Mouse (Mus musculus) thymus, postnatal 4 days (tissue): Measurements from ENCODE around the gene Gsap.
"Not testable (repeated sequence)": the region's sequence is repeated elsewhere in the genome, so short reads cannot be mapped to it uniquely, and the experiment has no call there.

ENCODE experiments used
- DNase-seq: peaks from one replicate; pipeline ENCODE4 v3.0.0; 2021

Gsap gene

DNA sequence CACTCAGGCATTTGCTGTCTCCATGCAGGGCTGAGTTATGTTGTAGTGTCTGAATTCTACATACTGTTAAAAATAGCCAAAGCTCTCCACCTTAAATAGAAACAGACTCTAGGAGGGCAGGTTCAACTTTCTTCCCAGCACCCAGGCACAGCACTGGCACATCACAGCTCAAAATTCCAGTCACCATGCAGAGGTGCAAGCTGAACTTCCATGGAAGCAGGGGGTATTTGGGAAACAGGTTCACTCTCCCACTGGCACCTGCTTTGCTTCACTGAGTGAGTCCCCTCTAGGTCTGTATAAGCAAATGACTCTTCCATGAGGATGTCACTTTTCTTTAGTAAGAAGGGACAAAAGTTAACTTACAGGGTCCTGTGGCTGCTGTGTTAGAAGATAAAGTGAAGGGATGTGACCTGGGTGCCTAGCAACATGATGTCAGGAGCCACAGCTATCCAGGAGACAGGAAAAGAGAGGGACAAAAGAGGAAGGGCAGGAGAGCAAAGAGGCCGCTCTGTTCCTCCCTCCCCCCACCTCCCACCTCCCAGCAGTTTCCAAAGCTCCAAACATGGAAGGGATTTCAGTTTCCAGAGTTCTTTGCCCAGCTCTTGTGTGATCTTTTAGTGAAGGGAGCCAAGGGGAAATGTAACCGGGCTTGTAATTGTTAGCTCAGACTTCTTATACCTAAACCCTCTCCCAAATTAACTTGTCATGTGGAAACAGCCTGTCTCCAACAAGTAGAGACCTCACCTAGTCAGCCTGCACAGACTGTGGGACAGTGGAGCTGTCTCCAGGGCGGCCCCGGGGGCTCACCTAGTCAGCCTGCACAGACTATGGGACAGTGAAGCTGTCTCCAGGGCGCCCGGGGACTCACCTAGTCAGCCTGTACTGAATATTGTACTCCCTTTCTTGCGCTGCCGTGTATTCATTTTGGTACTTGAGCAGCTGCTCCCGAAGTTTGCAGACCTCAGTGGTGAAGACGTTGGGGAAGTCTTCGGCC, 143.9 kb downstream of the Gsap start:
- DNase-seq = no peak

- no peak for DNase-seq
Measured at GRCm38 (mm10) chr5:21331656-21332055, 145.6 kb downstream of the Gsap start.

DNA sequence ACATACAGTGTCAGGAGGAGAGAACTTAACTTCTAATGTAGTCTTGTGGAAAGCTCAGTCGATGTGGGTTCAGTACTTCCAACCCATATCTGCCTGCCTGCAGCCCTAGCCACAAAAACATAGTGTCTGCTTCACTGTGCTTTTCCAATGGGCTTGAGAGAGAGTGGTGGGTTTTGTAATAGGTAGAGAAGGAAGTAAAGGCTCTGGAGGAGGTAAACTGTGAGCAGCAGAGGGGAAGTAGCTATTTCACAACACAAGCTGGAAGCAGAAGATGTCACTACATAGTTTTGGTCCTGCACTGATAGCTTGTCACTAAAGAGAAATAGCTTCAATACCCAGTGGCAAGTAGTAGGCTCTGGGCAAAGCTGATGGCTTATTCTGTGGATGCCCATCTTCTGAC, 146.1 kb downstream of the Gsap start:
- DNase-seq = no peak

- not testable (repeated sequence) for DNase-seq
Measured at GRCm38 (mm10) chr5:21342265-21342664, 156.2 kb downstream of the Gsap start.

DNA sequence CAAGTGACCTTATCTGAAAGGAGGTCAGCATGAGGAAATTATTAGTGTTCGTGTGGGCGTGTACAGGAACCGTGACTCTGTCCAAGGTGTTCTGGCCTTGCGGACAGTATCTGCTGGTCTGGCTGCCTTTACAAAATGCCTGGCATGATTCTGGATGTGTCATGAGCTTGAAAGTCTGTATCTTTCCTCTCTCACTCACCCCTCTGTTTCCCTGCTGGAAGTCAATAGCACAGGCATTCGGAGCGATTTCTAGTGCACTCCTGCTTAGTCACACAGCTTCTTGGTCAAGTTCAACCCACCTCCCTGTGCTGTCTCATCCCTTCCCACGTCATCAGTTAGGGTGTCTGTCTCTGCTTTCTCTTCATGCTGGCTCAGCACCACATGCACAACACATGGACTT, 162.3 kb downstream of the Gsap start:
- DNase-seq = no peak

DNA sequence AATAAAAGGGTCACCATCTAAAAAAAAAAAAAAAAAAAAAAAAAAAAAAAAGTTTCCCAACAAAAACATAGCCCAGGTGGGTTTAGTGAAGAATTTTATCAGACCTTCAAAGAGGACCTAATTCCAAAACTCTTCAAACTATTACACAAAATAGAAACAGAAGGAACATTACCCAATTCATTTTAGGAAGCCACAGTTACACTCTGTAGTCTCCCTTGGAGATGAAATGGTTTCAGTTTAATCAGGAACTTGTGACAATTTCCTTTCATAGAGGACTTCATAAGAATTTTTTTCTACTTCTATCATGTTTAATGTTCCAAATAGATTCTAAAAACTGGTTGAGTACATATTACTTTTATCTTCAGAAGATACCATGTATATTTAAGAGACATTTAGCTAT, 165.6 kb downstream of the Gsap start:
- no peak for DNase-seq

- DNase-seq = no peak
Measured at GRCm38 (mm10) chr5:21358648-21359047, 172.6 kb downstream of the Gsap start.

GRCm38 (mm10) chr5:21363343-21363742, 177.3 kb downstream of the Gsap start:
- DNase-seq = no peak
